Mouse (Mus musculus) thymus, adult 2 months (tissue): ENCODE measurements around the gene C1ql2.

Experiments used
- CTCF ChIP-seq: fragments of 200-500 bp; IDR thresholded peaks from 2 replicates; pipeline ENCODE4 v1.5.1; 2012; ENCODE audit warnings: mild to moderate bottlenecking, control low read depth, low read length, moderate library complexity, borderline replicate concordance; ENCODE audit not compliant: control insufficient read depth, poor library complexity, insufficient read depth; ENCODE audit errors: extremely low read depth
- POLR2A ChIP-seq: fragments of 200-500 bp; IDR thresholded peaks from 2 replicates; pipeline ENCODE4 v1.6.1; 2012; ENCODE audit warnings: mild to moderate bottlenecking, low read length, control low read depth, moderate library complexity; ENCODE audit not compliant: control insufficient read depth, poor library complexity, insufficient read depth; ENCODE audit errors: extremely low read depth

GRCm38 (mm10) chr1:120374832-120375231 is 34.5 kb downstream of the C1ql2 start:
- TF ChIP-seq CTCF, result no peak
- TF ChIP-seq POLR2A, result no peak
